Mouse (Mus musculus) CH12.LX (cell line): ENCODE measurements around the gene Gm49388. TPM values are rescaled to one million over a fixed set of nuclear protein-coding genes. Genes with fewer than 3 reads are reported as not detected.

Experiments
- DNase-seq: peaks from one replicate; pipeline ENCODE4 v3.0.0-alpha.2; 2013; ENCODE audit errors: extremely low read depth
- H3K27ac ChIP-seq: 2 replicates; pipeline ENCODE4 v1.5.1; 2012; ENCODE audit warnings: low read depth, mild to moderate bottlenecking, control low read depth, moderate library complexity; ENCODE audit not compliant: insufficient read depth
- H3K27me3 ChIP-seq: replicated peaks from 2 replicates; pipeline ENCODE3; 2012; ENCODE audit warnings: inconsistent platforms
- H3K36me3 ChIP-seq, 2 experiments: replicated peaks in 1 of 2; 2 replicates each; pipeline versions ENCODE3 to v1.6.1; 2012; ENCODE audit warnings: inconsistent platforms in 1 of 2, low read length in 1 of 2, mild to moderate bottlenecking in 1 of 2, mixed read lengths in 1 of 2, moderate library complexity in 1 of 2; ENCODE audit not compliant: control insufficient read depth in 1 of 2, insufficient read depth in 1 of 2
- H3K4me1 ChIP-seq, 2 experiments: 2 replicates each; pipeline ENCODE4 v1.6.1; 2012; ENCODE audit warnings: inconsistent platforms in 1 of 2, moderate library complexity in 1 of 2; ENCODE audit not compliant: insufficient read depth in 2 of 2, control insufficient read depth in 1 of 2
- H3K4me2 ChIP-seq: 2 replicates; pipeline ENCODE4 v1.6.1; 2012; ENCODE audit warnings: low read depth, mild to moderate bottlenecking, control low read depth; ENCODE audit not compliant: poor library complexity, insufficient read depth, severe bottlenecking
- H3K4me3 ChIP-seq, 3 experiments: fragments of 150-350 bp in 1 of 3; sonication (generic) in 1 of 3; replicated peaks in 1 of 3; 2 replicates each; pipeline versions ENCODE3 to v1.5.1; 2011 to 2012; ENCODE audit warnings: low read depth in 2 of 3, low read length in 2 of 3, mild to moderate bottlenecking in 2 of 3, moderate library complexity in 2 of 3, control low read depth in 1 of 3, improper control_type of control experiment in 1 of 3, inconsistent platforms in 1 of 3, mixed read lengths in 1 of 3; ENCODE audit not compliant: poor library complexity in 1 of 3
- H3K79me2 ChIP-seq: replicated peaks from 2 replicates; pipeline ENCODE4 v1.6.1; 2012; ENCODE audit warnings: mild to moderate bottlenecking, moderate library complexity; ENCODE audit not compliant: control insufficient read depth, poor library complexity, insufficient read depth, severe bottlenecking; ENCODE audit errors: extremely low read depth
- H3K9ac ChIP-seq: 2 replicates; pipeline ENCODE4 v1.6.1; 2012; ENCODE audit warnings: low read depth, mild to moderate bottlenecking, control low read depth, moderate library complexity; ENCODE audit not compliant: insufficient read depth
- H3K9me3 ChIP-seq: replicated peaks from 2 replicates; pipeline ENCODE3; 2012; ENCODE audit warnings: low read length, inconsistent platforms, mixed read lengths
- BHLHE40 ChIP-seq: IDR thresholded peaks from 2 replicates; pipeline ENCODE4 v1.6.1; 2011; ENCODE audit warnings: mild to moderate bottlenecking, low read depth, low read length, improper control_type of control experiment
- CHD1 ChIP-seq: IDR thresholded peaks from 2 replicates; pipeline ENCODE4 v1.6.1; 2012; ENCODE audit warnings: low read depth, low read length, improper control_type of control experiment, inconsistent platforms
- CHD2 ChIP-seq: IDR thresholded peaks from 2 replicates; pipeline ENCODE4 v1.6.1; 2011; ENCODE audit warnings: low read length, improper control_type of control experiment
- ELF1 ChIP-seq: IDR thresholded peaks from 2 replicates; pipeline ENCODE4 v1.6.1; 2014; ENCODE audit warnings: low read depth, mild to moderate bottlenecking, inconsistent platforms, low read length, improper control_type of control experiment
- ETS1 ChIP-seq: conservative IDR thresholded peaks from 2 replicates; pipeline ENCODE4 v1.6.1; 2012; ENCODE audit warnings: low read depth, mild to moderate bottlenecking, inconsistent platforms, low read length, improper control_type of control experiment, moderate library complexity
- GABPA ChIP-seq: IDR thresholded peaks from 2 replicates; pipeline ENCODE4 v1.6.1; 2012; ENCODE audit warnings: low read depth, low read length, improper control_type of control experiment, inconsistent platforms; ENCODE audit not compliant: insufficient replicate concordance
- HCFC1 ChIP-seq: IDR thresholded peaks from 2 replicates; pipeline ENCODE4 v1.6.1; 2012; ENCODE audit warnings: low read depth, mild to moderate bottlenecking, inconsistent platforms, low read length, improper control_type of control experiment
- IRF4 ChIP-seq: IDR thresholded peaks from 2 replicates; pipeline ENCODE4 v1.6.1; 2014; ENCODE audit warnings: low read depth, mild to moderate bottlenecking, inconsistent platforms, low read length, improper control_type of control experiment
- JUND ChIP-seq: conservative IDR thresholded peaks from 2 replicates; pipeline ENCODE4 v1.6.1; 2011; ENCODE audit warnings: low read depth, low read length, improper control_type of control experiment
- KAT2A ChIP-seq: IDR thresholded peaks from 2 replicates; pipeline ENCODE4 v1.6.1; 2012; ENCODE audit warnings: low read length, improper control_type of control experiment, inconsistent platforms; ENCODE audit not compliant: insufficient replicate concordance
- MAFK ChIP-seq: IDR thresholded peaks from 2 replicates; pipeline ENCODE4 v1.6.1; 2011; ENCODE audit warnings: low read length, improper control_type of control experiment; ENCODE audit not compliant: insufficient replicate concordance
- MAX ChIP-seq: IDR thresholded peaks from 2 replicates; pipeline ENCODE4 v1.6.1; 2011; ENCODE audit warnings: low read length, improper control_type of control experiment
- MAZ ChIP-seq: IDR thresholded peaks from 2 replicates; pipeline ENCODE4 v1.6.1; 2012; ENCODE audit warnings: low read depth, mild to moderate bottlenecking, inconsistent platforms, low read length, improper control_type of control experiment, moderate library complexity
- MXI1 ChIP-seq: IDR thresholded peaks from 2 replicates; pipeline ENCODE4 v1.6.1; 2011; ENCODE audit warnings: mild to moderate bottlenecking, low read depth, low read length, improper control_type of control experiment
- MYC ChIP-seq: IDR thresholded peaks from 2 replicates; pipeline ENCODE4 v1.6.1; 2011; ENCODE audit warnings: low read depth, mild to moderate bottlenecking, improper control_type of control experiment, low read length
- NELFE ChIP-seq: IDR thresholded peaks from 2 replicates; pipeline ENCODE4 v1.6.1; 2011; ENCODE audit warnings: low read depth, low read length, improper control_type of control experiment
- NRF1 ChIP-seq: IDR thresholded peaks from 2 replicates; pipeline ENCODE4 v1.6.1; 2014; ENCODE audit warnings: low read depth, mild to moderate bottlenecking, inconsistent platforms, low read length, improper control_type of control experiment, moderate library complexity
- RCOR1 ChIP-seq: conservative IDR thresholded peaks from 2 replicates; pipeline ENCODE4 v1.6.1; 2012; ENCODE audit warnings: low read depth, mild to moderate bottlenecking, inconsistent platforms, low read length, improper control_type of control experiment
- SMC3 ChIP-seq: IDR thresholded peaks from 2 replicates; pipeline ENCODE4 v1.6.1; 2011; ENCODE audit warnings: low read depth, low read length, improper control_type of control experiment
- TCF12 ChIP-seq: IDR thresholded peaks from 2 replicates; pipeline ENCODE4 v1.6.1; 2014; ENCODE audit warnings: low read depth, mild to moderate bottlenecking, inconsistent platforms, low read length, improper control_type of control experiment
- USF2 ChIP-seq: conservative IDR thresholded peaks from 2 replicates; pipeline ENCODE4 v1.6.1; 2011; ENCODE audit warnings: low read depth, low read length, improper control_type of control experiment
- ZC3H11A ChIP-seq: IDR thresholded peaks from 2 replicates; pipeline ENCODE4 v1.6.1; 2012; ENCODE audit warnings: low read depth, mild to moderate bottlenecking, inconsistent platforms, low read length, improper control_type of control experiment
- ZKSCAN1 ChIP-seq: IDR thresholded peaks from 2 replicates; pipeline ENCODE4 v1.6.1; 2012; ENCODE audit warnings: low read depth, inconsistent platforms, low read length, improper control_type of control experiment, borderline replicate concordance
- ZMIZ1 ChIP-seq: IDR thresholded peaks from 2 replicates; pipeline ENCODE4 v1.6.1; 2012; ENCODE audit warnings: low read depth, mild to moderate bottlenecking, inconsistent platforms, low read length, improper control_type of control experiment
- ZNF384 ChIP-seq: IDR thresholded peaks from 2 replicates; pipeline ENCODE4 v1.6.1; 2012; ENCODE audit warnings: low read depth, low read length, improper control_type of control experiment, inconsistent platforms
- dilution Hi-C: fragments of 300-500 bp; cut with MboI; formaldehyde crosslinking; loops from 2 replicates; pipeline ENCODE4 v1.14.3; 2020; ENCODE audit warnings: low sequenced_read_pairs; ENCODE audit not compliant: extremely low pct_unique_long_range_greater_than_20kb, extremely low pct_ligation_motif_present
- in situ Hi-C: fragments of 300-500 bp; cut with MboI; formaldehyde crosslinking; loops from 3 replicates; pipeline ENCODE4 v1.14.3; 2019; ENCODE audit warnings: low sequenced_read_pairs, low pct_ligation_motif_present, low pct_unique_long_range_greater_than_20kb, mixed read lengths
- polyA plus RNA-seq: library from polyadenylated mRNA; unstranded; fragments of >175 nt; gene quantifications from 2 replicates; pipeline ENCODE4 v1.2.1, GENCODE M21; 2012; ENCODE audit warnings: low read depth; ENCODE audit not compliant: insufficient read length
- total RNA-seq, 2 experiments: library from RNA; depleted of rRNA; stranded (reverse); fragments of 300-350 nt in 1 of 2; fragments of >200 nt in 1 of 2; gene quantifications; 2 replicates each; pipeline ENCODE4 v1.2.3; 2012 to 2014

Gm49388 gene
- total and polyA plus RNA-seq, 3 experiments, result 0.98 to 4.3 TPM; not detected in 1

- in situ Hi-C loops (loop anchor here (25.0 kb wide), 1 partner anchor 390 kb away; no protein-coding TSS in a partner anchor), dilution Hi-C loops (no loop called here)
- Histone ChIP-seq H3K4me2 (no peak overlapping the region), H3K27ac (no peak overlapping the region), H3K4me1 (peaks cover under 1 to 21% of the 10 kb centered on the region in 2 experiments; a peak in 3 of 4 replicates), H3K79me2 (no peaks in the 10 kb centered on the region), H3K4me3 (no peak overlapping the region), H3K27me3 (no peaks in the 10 kb centered on the region), H3K36me3 (peaks cover 49 to 94% of the 10 kb centered on the region in 2 experiments), H3K9me3 (no peaks in the 10 kb centered on the region), H3K9ac (no peak overlapping the region)
- no peak for DNase-seq
- TF ChIP-seq CHD2 (no peak), ZNF384 (no peak), ZMIZ1 (no peak), BHLHE40 (no peak), JUND (no peak), TCF12 (no peak), KAT2A (no peak), GABPA (no peak), ZKSCAN1 (no peak), USF2 (no peak), ETS1 (no peak)
Measured at GRCm38 (mm10) chr7:127752069-127752468, 33.3 kb upstream of the Gm49388 start.

DNA sequence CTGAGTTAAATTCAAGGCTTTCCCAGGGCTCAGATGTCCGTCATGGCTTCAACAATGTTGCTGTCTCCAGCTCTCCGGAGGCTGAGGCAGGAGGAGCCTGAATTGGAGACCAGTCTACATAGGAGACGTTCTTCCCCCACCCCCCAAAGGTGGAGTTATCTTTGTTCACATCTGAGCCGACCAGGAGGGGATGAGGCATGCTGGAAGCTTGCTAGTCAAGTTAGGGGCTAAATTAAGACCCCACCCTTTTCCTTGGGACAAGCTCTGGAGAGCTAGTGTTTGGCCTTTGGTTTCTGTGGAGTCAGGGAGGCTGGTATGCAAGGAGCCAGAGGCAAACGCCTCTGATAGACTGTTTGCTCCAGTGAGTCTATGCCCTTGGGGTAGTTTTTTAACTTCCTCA, 32.2 kb upstream of the Gm49388 start:
- Histone ChIP-seq H3K36me3 (peaks cover 46 to 99% of the 10 kb centered on the region in 2 experiments), H3K4me2 (no peak overlapping the region), H3K9ac (no peak overlapping the region), H3K9me3 (no peaks in the 10 kb centered on the region), H3K4me3 (no peak overlapping the region), H3K27ac (no peak overlapping the region), H3K27me3 (no peaks in the 10 kb centered on the region), H3K79me2 (no peaks in the 10 kb centered on the region), H3K4me1 (peaks cover 0 to 13% of the 10 kb centered on the region in 2 experiments; a peak in 1 of 4 replicates)
- dilution Hi-C loops (no loop called here), in situ Hi-C loops (loop anchor here (25.0 kb wide), 1 partner anchor 391 kb away; no protein-coding TSS in a partner anchor)
- no peak for DNase-seq
- no peak for TF ChIP-seq CHD1
- no peak for TF ChIP-seq NRF1
- no peak for TF ChIP-seq JUND
- TF ChIP-seq ZKSCAN1, result no peak
- TF ChIP-seq ETS1, result no peak
- no peak for TF ChIP-seq MAZ
- TF ChIP-seq SMC3, result no peak
- TF ChIP-seq ELF1, result no peak
- no peak for TF ChIP-seq NELFE
- TF ChIP-seq BHLHE40, result no peak
- TF ChIP-seq MXI1, result no peak
- TF ChIP-seq HCFC1, result no peak
- no peak for TF ChIP-seq RCOR1
- TF ChIP-seq GABPA, result no peak
- no peak for TF ChIP-seq IRF4
- no peak for TF ChIP-seq MAFK
- no peak for TF ChIP-seq MAX
- no peak for TF ChIP-seq ZMIZ1
- no peak for TF ChIP-seq MYC
- no peak for TF ChIP-seq ZC3H11A
